Mouse (Mus musculus): ENCODE measurements at regions not wholly inside any gene's neighbourhood (a gene's known extent, or its start where the extent isn't known, plus 50 kb on each side); places are given as distances from the start of the nearest gene placed in this dataset.
"Not testable (repeated sequence)": the region's sequence is repeated elsewhere in the genome, so short reads cannot be mapped to it uniquely, and the experiment has no call there.

GRCm38 (mm10) chr13:80611937-80612336, 271.2 kb upstream of the Arrdc3 start:
- DNase-seq (ENCODE audit: low spot score) = no peak

GRCm38 (mm10) chr13:80613167-80613883, 269.9 kb upstream of the Arrdc3 start:
- DNase-seq (ENCODE audit: low spot score) = peak; percentile 6

- no peak for DNase-seq (ENCODE audit: low spot score)
These were observed 269.3 kb upstream of the Arrdc3 start for GRCm38 (mm10) chr13:80613884-80614247.

- no peak for DNase-seq (ENCODE audit: low spot score)
These were observed 268.2 kb upstream of the Arrdc3 start for GRCm38 (mm10) chr13:80614971-80615370.

DNA sequence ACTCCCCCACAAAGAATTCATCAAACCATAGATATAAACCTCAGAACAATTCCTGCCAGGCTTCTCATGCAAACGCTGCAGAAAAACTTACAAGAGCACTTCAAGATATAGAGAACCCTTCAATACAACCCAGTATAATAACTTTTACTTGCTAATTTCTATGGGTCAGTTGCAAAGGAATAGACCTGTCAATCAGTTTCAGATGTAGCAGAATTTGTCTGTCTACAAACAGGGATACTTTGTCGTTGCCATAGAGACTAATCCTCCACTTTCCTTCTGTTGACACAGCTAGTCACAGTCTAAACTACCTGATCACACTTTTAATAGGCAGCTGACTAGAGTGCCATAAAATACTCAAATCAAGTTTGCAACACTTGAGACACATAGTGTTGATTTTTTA, 260.2 kb upstream of the Arrdc3 start:
- no peak for DNase-seq (ENCODE audit: low spot score)

DNA sequence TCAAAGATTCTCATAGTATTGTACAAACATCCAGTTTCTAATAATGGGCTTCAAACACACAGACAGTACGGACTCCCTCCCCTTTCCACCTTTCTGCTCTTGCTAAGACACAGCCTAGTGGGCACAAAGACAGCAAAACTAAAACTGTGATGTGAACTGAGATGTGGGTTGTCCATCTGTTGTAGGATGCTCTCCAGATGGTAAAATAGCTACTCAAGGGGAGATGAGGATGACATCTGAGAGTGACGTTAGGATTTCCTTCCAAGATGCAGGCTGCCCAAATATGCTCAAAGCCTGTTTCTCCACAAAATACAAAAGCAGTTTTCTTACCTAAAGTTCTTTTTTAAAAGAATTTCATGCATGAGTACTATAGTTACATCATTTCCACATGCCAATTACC, 241.8 kb upstream of the Arrdc3 start:
- no peak for DNase-seq (ENCODE audit: low spot score)

GRCm38 (mm10) chr13:80647578-80647977, 235.6 kb upstream of the Arrdc3 start:
- no peak for DNase-seq (ENCODE audit: low spot score)

GRCm38 (mm10) chr13:80652967-80653539, 230.1 kb upstream of the Arrdc3 start:
- DNase-seq (ENCODE audit: low spot score) = no peak

DNA sequence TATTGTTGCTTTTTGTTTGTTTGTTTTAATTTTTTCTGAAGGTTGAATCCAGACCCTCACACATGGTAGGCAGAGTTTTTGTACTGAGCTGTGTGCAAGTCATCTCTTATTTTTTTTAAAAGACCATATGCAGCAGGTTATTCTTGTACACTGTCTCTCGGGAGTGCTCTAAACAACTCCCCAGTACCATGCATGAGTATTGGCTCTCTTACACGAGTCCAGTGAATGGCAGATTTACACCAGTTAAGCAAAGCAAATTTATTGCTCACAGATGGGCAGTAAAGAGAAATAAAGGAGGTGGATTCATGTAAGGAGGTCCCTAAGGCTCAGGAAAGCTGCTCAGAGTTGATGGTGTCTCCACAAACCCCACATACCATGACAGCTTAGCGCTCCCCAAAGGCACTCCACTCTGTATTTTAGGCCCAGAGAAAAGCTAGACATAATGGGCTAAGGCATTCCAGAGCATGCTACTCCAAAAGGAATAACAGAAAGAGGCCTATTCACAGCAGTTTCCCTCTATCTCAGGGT, 216.9 kb upstream of the Arrdc3 start:
- DNase-seq (ENCODE audit: low spot score) = no peak

DNA sequence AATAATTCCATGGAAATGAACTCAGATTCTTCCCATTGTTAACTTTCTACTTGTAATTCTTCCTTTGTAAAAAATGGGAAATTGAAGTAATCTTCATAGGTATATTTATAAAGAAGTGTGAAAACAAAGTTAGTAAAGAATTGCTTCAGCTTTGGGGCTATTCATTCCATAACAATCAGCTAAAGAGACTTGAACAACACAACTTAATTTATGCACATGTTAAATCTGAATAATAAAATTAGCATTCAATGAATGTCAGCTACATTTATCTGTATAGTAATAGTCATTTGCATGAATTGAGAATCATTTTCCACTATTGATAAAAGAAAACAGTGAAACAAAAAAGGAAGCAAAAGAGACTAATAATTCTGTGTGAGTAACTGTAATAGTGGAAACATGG, 193.3 kb upstream of the Arrdc3 start:
- no peak for DNase-seq (ENCODE audit: low spot score)

DNA sequence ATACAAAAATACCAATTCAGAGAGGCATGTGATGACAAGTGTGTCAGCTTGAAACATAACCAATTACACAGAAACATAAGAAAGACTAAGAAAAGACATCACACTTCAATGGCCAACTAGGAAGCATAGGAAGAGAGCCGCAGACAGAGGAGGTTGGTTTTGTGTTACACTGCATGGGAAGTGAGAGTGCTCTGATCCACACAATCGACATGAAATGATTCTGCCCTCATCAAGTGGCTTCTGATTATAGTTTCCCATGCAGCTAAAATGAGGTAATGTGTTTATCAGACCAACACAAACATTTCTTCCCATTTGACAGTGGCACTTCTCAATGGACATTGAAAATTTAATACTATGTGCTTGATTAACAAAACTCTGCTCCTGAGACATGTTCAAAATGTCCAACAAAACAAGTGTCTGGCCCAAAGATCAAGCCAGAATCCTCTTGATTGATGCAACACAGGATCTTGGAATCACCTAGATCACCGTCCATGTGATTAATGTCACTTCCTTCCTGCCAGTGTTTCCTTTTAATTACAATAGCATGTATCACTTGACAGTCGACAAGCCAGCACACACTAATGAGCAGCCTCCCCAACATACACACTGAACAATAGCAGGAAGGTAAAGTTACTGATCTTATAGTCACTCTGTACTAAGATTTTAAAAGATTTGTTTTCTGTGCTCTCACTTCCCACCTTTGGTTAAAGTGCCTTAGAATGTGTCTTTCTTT, 192.4 kb upstream of the Arrdc3 start:
- DNase-seq (ENCODE audit: low spot score) = no peak

GRCm38 (mm10) chr13:80695549-80696150, 187.5 kb upstream of the Arrdc3 start:
- DNase-seq (ENCODE audit: low spot score) = no peak

GRCm38 (mm10) chr13:80709531-80710306, 173.5 kb upstream of the Arrdc3 start:
- no peak for DNase-seq (ENCODE audit: low spot score)

DNA sequence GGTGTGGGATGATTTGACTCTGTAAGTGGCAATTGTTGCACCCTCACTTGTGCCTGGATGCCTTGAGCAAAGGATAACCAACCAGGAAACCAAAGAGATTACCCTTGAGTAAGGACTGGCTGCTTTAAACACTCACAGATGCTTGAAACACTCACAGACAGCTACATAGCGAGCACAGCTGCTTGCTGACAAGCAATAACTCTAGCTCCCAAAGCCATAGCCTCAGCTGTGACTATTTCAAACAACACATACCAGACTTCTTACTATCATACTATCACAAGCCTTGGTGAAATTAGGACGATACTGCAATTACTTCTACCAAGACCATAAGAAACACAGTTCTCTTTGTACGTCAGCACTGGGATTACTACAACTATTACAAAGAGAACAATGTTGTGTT, 163.9 kb upstream of the Arrdc3 start:
- no peak for DNase-seq (ENCODE audit: low spot score)

DNA sequence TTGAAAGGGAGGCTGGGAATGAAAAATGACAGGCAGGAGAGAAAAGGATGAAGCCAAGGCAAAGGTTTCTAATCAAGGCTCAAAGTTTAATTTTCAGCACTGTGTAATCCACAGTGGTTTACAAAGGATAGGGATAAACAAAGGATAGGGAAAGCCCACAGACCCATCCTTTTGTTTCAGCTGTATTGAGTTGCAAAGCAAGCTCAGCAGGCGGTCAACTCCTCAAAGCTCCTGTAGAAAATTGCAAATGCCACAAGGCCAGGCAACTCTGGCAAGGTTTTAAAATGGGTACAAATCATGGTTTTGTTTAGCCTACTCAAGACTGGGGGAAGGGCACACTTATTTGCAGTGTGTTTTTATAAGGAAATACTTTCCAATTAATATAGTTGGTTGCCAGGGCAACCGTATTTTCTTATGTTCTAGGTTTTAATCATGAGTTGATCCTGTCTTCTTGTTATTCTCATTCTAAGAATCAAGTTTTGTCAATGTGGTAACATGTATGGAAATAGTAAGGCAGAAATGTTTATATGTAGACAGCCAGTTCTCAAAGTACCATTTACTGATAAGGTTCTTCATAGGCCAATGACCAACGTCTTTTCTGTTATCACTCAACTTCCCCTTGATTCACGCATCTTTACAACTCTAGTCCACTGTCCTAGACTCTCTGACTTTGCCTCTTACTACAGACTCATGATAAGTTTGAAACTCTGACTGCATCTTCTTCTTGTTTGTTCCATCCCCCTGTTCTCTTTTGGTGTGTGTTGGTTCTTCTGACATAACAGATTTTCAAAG, 159.8 kb upstream of the Arrdc3 start:
- no peak for DNase-seq (ENCODE audit: low spot score)

DNA sequence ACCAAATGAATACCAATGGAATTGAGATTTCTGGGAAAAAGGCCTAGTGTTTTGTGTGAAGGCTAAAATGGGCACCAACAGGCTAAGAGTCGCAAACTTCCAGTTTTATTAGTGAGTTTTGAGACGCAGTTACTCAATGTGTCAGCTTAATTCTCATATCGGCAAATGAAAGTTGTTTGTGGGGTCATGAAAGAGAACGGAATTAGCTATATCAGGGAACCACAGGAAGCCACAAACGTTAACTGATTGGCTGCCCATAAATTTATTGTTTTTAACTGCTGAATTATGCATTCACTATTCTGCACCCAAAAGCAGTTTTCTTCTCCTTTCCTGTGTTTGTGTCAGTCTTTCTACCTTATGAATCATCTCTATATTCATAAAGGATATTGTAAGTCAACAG, 154.0 kb upstream of the Arrdc3 start:
- DNase-seq (ENCODE audit: low spot score) = no peak

DNA sequence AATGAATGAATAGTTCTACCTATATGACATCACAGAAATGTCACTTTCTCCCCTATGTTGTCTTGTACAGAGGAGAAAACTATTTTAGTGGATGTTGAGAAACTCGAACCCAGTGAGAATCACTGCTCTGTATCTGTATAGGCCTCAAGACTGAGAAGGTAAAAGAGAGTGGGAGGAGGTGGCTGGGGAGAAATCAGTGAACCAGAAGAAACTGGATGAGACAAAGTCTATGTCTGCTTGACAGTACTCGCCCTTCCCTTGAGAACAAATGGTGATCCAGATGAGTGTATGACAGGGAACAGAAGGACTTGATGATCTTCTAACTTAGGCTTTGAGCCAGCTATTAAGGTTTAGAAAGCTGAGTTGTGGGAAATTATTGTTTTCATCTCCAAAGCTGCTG, 137.2 kb upstream of the Arrdc3 start:
- DNase-seq (ENCODE audit: low spot score) = no peak

GRCm38 (mm10) chr13:80747022-80747421, 136.2 kb upstream of the Arrdc3 start:
- DNase-seq (ENCODE audit: low spot score) = not testable (repeated sequence)
